Mouse (Mus musculus): ENCODE measurements at regions not wholly inside any gene's neighbourhood (a gene's known extent, or its start where the extent isn't known, plus 50 kb on each side); places are given as distances from the start of the nearest gene placed in this dataset.

DNA sequence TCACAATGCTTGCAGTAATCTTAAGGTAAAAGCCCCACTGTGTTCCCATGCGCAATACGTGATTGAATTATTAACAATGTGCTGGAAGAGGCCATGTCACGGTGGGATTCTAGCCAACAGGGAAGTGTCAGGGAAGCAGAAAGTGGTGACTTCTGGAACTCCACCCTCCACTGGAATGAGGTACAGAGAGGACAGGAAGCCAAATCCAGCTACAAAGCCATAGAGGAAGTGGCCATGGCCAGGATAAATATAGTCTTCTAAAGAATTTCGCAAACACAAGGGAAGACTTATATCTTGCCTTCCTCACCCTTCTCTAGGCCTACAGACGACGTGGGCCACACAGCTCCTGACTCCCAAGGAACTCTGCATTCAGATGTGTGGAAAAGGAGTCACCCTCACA, 98.7 kb downstream of the Trib2 start:
- no peak for TF ChIP-seq MAX (IDR thresholded peaks at IDR 0.05; ENCODE audit: low read length)
- Histone ChIP-seq H3K9me3 (replicated peaks; ENCODE audit: low read length) (no peaks in the 10 kb centered on the region), H3K27me3 (replicated peaks) (no peaks in the 10 kb centered on the region), H3K27ac (ENCODE audit: insufficient read depth, low read depth) (no peak overlapping the region), H3K4me1 (ENCODE audit: control insufficient read depth in 1 of 2, insufficient read depth in 2 of 2) (peaks cover 4 to 42% of the 10 kb centered on the region in 2 experiments; a peak in 3 of 4 replicates), H3K79me2 (replicated peaks; ENCODE audit: control insufficient read depth, extremely low read depth, insufficient read depth, poor library complexity, severe bottlenecking) (no peaks in the 10 kb centered on the region), H3K4me2 (ENCODE audit: insufficient read depth, low read depth, poor library complexity, severe bottlenecking) (no peak overlapping the region), H3K36me3 (replicated peaks in 1 of 2; ENCODE audit: control insufficient read depth in 1 of 2, insufficient read depth in 1 of 2, low read length in 1 of 2) (no peaks in the 10 kb centered on the region), H3K4me3 (replicated peaks in 1 of 3; ENCODE audit: low read depth in 2 of 3, low read length in 2 of 3, poor library complexity in 1 of 3) (no peak overlapping the region), H3K9ac (ENCODE audit: insufficient read depth, low read depth) (no peak overlapping the region)
- in situ Hi-C loops (cut with MboI; ENCODE audit: low pct_ligation_motif_present, low pct_unique_long_range_greater_than_20kb, low sequenced_read_pairs) = no loop called here
- DNase-seq (ENCODE audit: extremely low read depth) = no peak
- dilution Hi-C loops (cut with MboI; ENCODE audit: extremely low pct_ligation_motif_present, extremely low pct_unique_long_range_greater_than_20kb, low sequenced_read_pairs) = no loop called here

DNA sequence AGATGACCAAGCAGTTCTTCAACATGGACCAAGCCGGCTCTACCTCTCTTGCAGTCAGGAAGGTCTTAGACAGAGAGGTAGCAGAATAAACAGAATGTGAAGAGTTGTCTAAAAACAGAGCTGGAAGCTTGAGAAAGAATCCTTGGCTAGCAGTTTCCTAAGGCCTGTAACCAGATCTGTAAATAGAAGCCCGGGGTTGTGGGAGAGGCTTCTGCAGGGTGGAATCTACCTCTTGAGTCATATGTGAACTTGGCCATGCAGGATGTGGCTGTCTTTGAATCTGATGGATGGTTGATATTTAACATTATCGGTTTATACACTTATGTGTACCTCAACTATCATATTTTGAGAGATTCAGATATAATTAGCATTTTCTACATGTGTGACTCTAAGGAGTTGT, 99.4 kb downstream of the Trib2 start:
- no peaks in the 10 kb centered on the region for H3K27me3 ChIP-seq (replicated peaks)
- no peak overlapping the region for H3K4me2 ChIP-seq (ENCODE audit: insufficient read depth, low read depth, poor library complexity, severe bottlenecking)
- no peaks in the 10 kb centered on the region for H3K9me3 ChIP-seq (replicated peaks; ENCODE audit: low read length)
- H3K9ac ChIP-seq (ENCODE audit: insufficient read depth, low read depth) = no peak overlapping the region
- dilution Hi-C loops (cut with MboI; ENCODE audit: extremely low pct_ligation_motif_present, extremely low pct_unique_long_range_greater_than_20kb, low sequenced_read_pairs) = no loop called here
- peaks cover 4 to 48% of the 10 kb centered on the region in 2 experiments; a peak in 3 of 4 replicates for H3K4me1 ChIP-seq (ENCODE audit: control insufficient read depth in 1 of 2, insufficient read depth in 2 of 2)
- no peak overlapping the region for H3K4me3 ChIP-seq (replicated peaks in 1 of 3; ENCODE audit: low read depth in 2 of 3, low read length in 2 of 3, poor library complexity in 1 of 3)
- TF ChIP-seq MEF2A (IDR thresholded peaks at IDR 0.05; ENCODE audit: borderline replicate concordance, low read depth, low read length) = peak; percentile 33; the same call in 1 of the 2 replicates
- no peak for TF ChIP-seq MAX (IDR thresholded peaks at IDR 0.05; ENCODE audit: low read length)
- TF ChIP-seq EP300 (IDR thresholded peaks at IDR 0.05; ENCODE audit: low read length) = 0 out of 2 replicates have a peak, but pooled peaks have one; percentile 9
- in situ Hi-C loops (cut with MboI; ENCODE audit: low pct_ligation_motif_present, low pct_unique_long_range_greater_than_20kb, low sequenced_read_pairs) = no loop called here
- no peaks in the 10 kb centered on the region for H3K79me2 ChIP-seq (replicated peaks; ENCODE audit: control insufficient read depth, extremely low read depth, insufficient read depth, poor library complexity, severe bottlenecking)
- no peak for DNase-seq (ENCODE audit: extremely low read depth)
- no peak overlapping the region for H3K27ac ChIP-seq (ENCODE audit: insufficient read depth, low read depth)
- H3K36me3 ChIP-seq (replicated peaks in 1 of 2; ENCODE audit: control insufficient read depth in 1 of 2, insufficient read depth in 1 of 2, low read length in 1 of 2) = no peaks in the 10 kb centered on the region

DNA sequence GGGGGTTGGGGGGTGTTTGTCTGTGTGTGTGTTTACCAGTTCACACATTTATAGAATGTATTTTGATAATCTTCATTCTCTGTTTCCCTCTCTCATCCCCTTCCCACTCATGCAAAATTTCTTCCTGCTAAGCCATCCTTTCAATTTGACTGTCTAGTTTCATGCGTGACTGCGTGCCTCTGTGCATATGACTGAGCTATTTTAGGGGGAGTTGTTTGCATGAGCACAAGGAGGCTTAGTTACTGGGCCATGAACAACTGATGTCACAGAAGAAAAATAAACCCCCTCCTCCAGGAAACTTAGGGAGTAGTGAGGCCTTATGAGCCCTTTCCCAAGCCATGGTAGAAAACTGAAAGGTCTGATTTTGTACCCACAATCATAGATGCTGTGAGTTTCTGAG, 103.1 kb downstream of the Trib2 start:
- Histone ChIP-seq H3K9me3 (replicated peaks; ENCODE audit: low read length) (no peaks in the 10 kb centered on the region), H3K27ac (ENCODE audit: insufficient read depth, low read depth) (no peak overlapping the region), H3K36me3 (replicated peaks in 1 of 2; ENCODE audit: control insufficient read depth in 1 of 2, insufficient read depth in 1 of 2, low read length in 1 of 2) (no peaks in the 10 kb centered on the region), H3K4me1 (ENCODE audit: control insufficient read depth in 1 of 2, insufficient read depth in 2 of 2) (peaks cover 4 to 45% of the 10 kb centered on the region in 2 experiments; a peak in 3 of 4 replicates), H3K9ac (ENCODE audit: insufficient read depth, low read depth) (no peak overlapping the region), H3K27me3 (replicated peaks) (no peaks in the 10 kb centered on the region), H3K4me2 (ENCODE audit: insufficient read depth, low read depth, poor library complexity, severe bottlenecking) (peak overlapping the region; percentile 81), H3K4me3 (replicated peaks in 1 of 3; ENCODE audit: low read depth in 2 of 3, low read length in 2 of 3, poor library complexity in 1 of 3) (no peak overlapping the region), H3K79me2 (replicated peaks; ENCODE audit: control insufficient read depth, extremely low read depth, insufficient read depth, poor library complexity, severe bottlenecking) (no peaks in the 10 kb centered on the region)
- peak; percentile 81 for DNase-seq (ENCODE audit: extremely low read depth)
- dilution Hi-C loops (cut with MboI; ENCODE audit: extremely low pct_ligation_motif_present, extremely low pct_unique_long_range_greater_than_20kb, low sequenced_read_pairs) (no loop called here), in situ Hi-C loops (cut with MboI; ENCODE audit: low pct_ligation_motif_present, low pct_unique_long_range_greater_than_20kb, low sequenced_read_pairs) (no loop called here)
- peak; percentile 79 for TF ChIP-seq JUND (conservative IDR thresholded peaks at IDR 0.05; ENCODE audit: low read depth, low read length)
- no peak for TF ChIP-seq USF2 (conservative IDR thresholded peaks at IDR 0.05; ENCODE audit: low read depth, low read length)
- 0 out of 2 replicates have a peak, but pooled peaks have one; percentile 30 for TF ChIP-seq KAT2A (IDR thresholded peaks at IDR 0.05; ENCODE audit: insufficient replicate concordance, low read length)
- TF ChIP-seq MYC (IDR thresholded peaks at IDR 0.05; ENCODE audit: low read depth, low read length) = peak; percentile 59
- no peak for TF ChIP-seq TBP (conservative IDR thresholded peaks at IDR 0.05; ENCODE audit: low read depth, low read length)
- peak; percentile 100 for TF ChIP-seq BHLHE40 (IDR thresholded peaks at IDR 0.05; ENCODE audit: low read depth, low read length)
- no peak for TF ChIP-seq ZC3H11A (IDR thresholded peaks at IDR 0.05; ENCODE audit: low read depth, low read length)
- no peak for TF ChIP-seq HCFC1 (IDR thresholded peaks at IDR 0.05; ENCODE audit: low read depth, low read length)
- TF ChIP-seq SIN3A (IDR thresholded peaks at IDR 0.05; ENCODE audit: low read length) = peak; percentile 76
- peak; percentile 78 for TF ChIP-seq MAZ (IDR thresholded peaks at IDR 0.05; ENCODE audit: low read depth, low read length)
- 0 out of 2 replicates have a peak, but pooled peaks have one; percentile 40 for TF ChIP-seq MXI1 (IDR thresholded peaks at IDR 0.05; ENCODE audit: low read depth, low read length)
- peak; percentile 77 for TF ChIP-seq CHD2 (IDR thresholded peaks at IDR 0.05; ENCODE audit: low read length)
- peak; percentile 96 for TF ChIP-seq IRF4 (IDR thresholded peaks at IDR 0.05; ENCODE audit: low read depth, low read length)
- peak; percentile 85 for TF ChIP-seq MAFK (IDR thresholded peaks at IDR 0.05; ENCODE audit: insufficient replicate concordance, low read length)
- TF ChIP-seq ZMIZ1 (IDR thresholded peaks at IDR 0.05; ENCODE audit: low read depth, low read length) = peak; percentile 56; the same call in 1 of the 2 replicates
- peak; percentile 64 for TF ChIP-seq MAX (IDR thresholded peaks at IDR 0.05; ENCODE audit: low read length)
- TF ChIP-seq RCOR1 (conservative IDR thresholded peaks at IDR 0.05; ENCODE audit: low read depth, low read length) = peak; percentile 96; the same call in 1 of the 2 replicates
- peak; percentile 84 for TF ChIP-seq TCF12 (IDR thresholded peaks at IDR 0.05; ENCODE audit: low read depth, low read length)
- TF ChIP-seq NRF1 (IDR thresholded peaks at IDR 0.05; ENCODE audit: low read depth, low read length) = no peak
- 0 out of 2 replicates have a peak, but pooled peaks have one; percentile 8 for TF ChIP-seq SMC3 (IDR thresholded peaks at IDR 0.05; ENCODE audit: low read depth, low read length)
- peak; percentile 99 for TF ChIP-seq ETS1 (conservative IDR thresholded peaks at IDR 0.05; ENCODE audit: low read depth, low read length)
- TF ChIP-seq POLR2A (IDR thresholded peaks at IDR 0.05; ENCODE audit: low read depth, low read length) = no peak
- TF ChIP-seq JUN (IDR thresholded peaks at IDR 0.05; ENCODE audit: insufficient read depth, low read depth, low read length) = peak; percentile 77
- TF ChIP-seq CTCF (conservative IDR thresholded peaks at IDR 0.05 in 1 of 2, IDR thresholded peaks at IDR 0.05 in 1 of 2; ENCODE audit: low read depth in 2 of 2, low read length in 2 of 2) = no peak
- TF ChIP-seq USF1 (IDR thresholded peaks at IDR 0.05; ENCODE audit: low read depth, low read length) = no peak
